Mouse (Mus musculus) thymus, adult 2 months (tissue): Measurements from ENCODE around the gene Lnx1.

ENCODE experiments used
- CTCF ChIP-seq: fragments of 200-500 bp; IDR thresholded peaks from 2 replicates; pipeline ENCODE4 v1.5.1; 2012; ENCODE audit warnings: mild to moderate bottlenecking, control low read depth, low read length, moderate library complexity, borderline replicate concordance; ENCODE audit not compliant: control insufficient read depth, poor library complexity, insufficient read depth; ENCODE audit errors: extremely low read depth
- POLR2A ChIP-seq: fragments of 200-500 bp; IDR thresholded peaks from 2 replicates; pipeline ENCODE4 v1.6.1; 2012; ENCODE audit warnings: mild to moderate bottlenecking, low read length, control low read depth, moderate library complexity; ENCODE audit not compliant: control insufficient read depth, poor library complexity, insufficient read depth; ENCODE audit errors: extremely low read depth

DNA sequence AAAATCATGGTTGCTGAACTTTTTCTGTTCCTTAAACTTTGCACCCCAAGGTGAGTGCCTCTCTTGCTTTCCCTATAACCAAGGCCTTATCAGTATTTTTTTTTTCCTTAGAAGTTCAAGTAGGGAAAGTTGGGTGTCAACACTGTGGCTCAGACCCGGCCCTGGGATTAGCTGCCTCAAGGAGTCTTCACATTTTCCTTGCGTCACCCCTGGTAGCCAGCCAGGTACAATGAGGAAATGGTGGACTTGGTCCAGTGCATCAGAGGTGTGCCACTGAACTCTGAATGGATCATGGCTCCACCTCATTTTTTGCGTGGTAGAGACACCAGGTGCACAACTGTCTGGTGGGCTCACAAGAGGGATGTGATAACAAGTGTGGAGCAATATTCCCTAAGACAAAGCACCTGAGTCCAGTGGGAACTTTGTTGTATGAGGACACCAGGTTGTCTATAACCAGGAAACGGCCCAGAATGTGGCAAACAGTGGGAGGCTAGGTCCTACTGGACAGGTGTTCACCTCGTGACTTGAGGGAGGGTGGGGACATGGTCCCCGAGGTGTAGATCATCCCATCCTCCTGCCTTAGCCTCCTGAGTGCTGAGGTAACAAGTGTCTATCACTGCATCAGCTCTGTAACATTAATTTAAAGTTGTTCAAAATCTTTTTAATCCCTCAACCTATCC, 10.2 kb downstream of the Lnx1 start:
- no peak for TF ChIP-seq CTCF
- no peak for TF ChIP-seq POLR2A
